Mouse (Mus musculus): ENCODE results near the gene Ech1. TPM values are rescaled to one million over a fixed set of nuclear protein-coding genes. Genes with fewer than 3 reads are reported as not detected.

The Ech1 gene
- total RNA-seq, 2 experiments from 2014 or later: 327 to 392 TPM

Other genes starting within 250 kb of the Ech1 start
- 10 to 100 TPM; 56.0 to 59.0 TPM for gene Samd4b, start 227.1 kb upstream of the Ech1 start, total RNA-seq (2021)
- gene Pak4, start 227.0 kb upstream of the Ech1 start, total RNA-seq (2021): 10 to 100 TPM; 32.0 to 36.6 TPM
- not detected for gene Acp7, start 193.9 kb upstream of the Ech1 start, total RNA-seq (2021)
- gene Fbxo27, start 132.4 kb upstream of the Ech1 start, total RNA-seq (2021): 1 to 10 TPM; 2.8 to 4.6 TPM
- 10 to 100 TPM; 10.1 to 10.6 TPM for gene Fbxo17, start 108.4 kb upstream of the Ech1 start, total RNA-seq (2021)
- 10 to 100 TPM; 59.7 to 63.5 TPM for gene Mrps12, start 83.4 kb upstream of the Ech1 start, total RNA-seq (2021)
- gene Sars2, start 83.2 kb upstream of the Ech1 start, total RNA-seq (2021): 10 to 100 TPM; 25.0 to 27.0 TPM
- gene Ccer2, start 69.0 kb upstream of the Ech1 start, total RNA-seq (2021): not detected
- 10 to 100 TPM; 62.8 to 66.2 TPM for gene Sirt2, start 58.5 kb upstream of the Ech1 start, total RNA-seq (2021)
- 10 to 100 TPM; 24.6 to 27.3 TPM for gene Nfkbib, start 57.7 kb upstream of the Ech1 start, total RNA-seq (2021)
- gene Rinl, start 36.2 kb upstream of the Ech1 start, total RNA-seq (2021): 1 to 10 TPM; 2.2 to 4.2 TPM
- 100 to 1,000 TPM; 722 to 725 TPM for gene Hnrnpl, start 16.7 kb upstream of the Ech1 start, total RNA-seq (2021)
- 10 to 100 TPM; 29.2 to 33.2 TPM for gene Lgals4, start 8.6 kb downstream of the Ech1 start, total RNA-seq (2021)
- gene Lgals7, start 38.6 kb downstream of the Ech1 start, total RNA-seq (2021): 1 to 10 TPM; 3.9 TPM
- gene Capn12, start 56.2 kb downstream of the Ech1 start, total RNA-seq (2021): under 1 TPM; 0.11 to 0.17 TPM
- gene Actn4, start 137.1 kb downstream of the Ech1 start, total RNA-seq (2021): 100 to 1,000 TPM; 220 to 242 TPM
- gene Eif3k, start 156.6 kb downstream of the Ech1 start, total RNA-seq (2021): 100 to 1,000 TPM; 308 to 312 TPM
- 1 to 10 TPM; 2.5 to 3.6 TPM for gene Map4k1, start 156.8 kb downstream of the Ech1 start, total RNA-seq (2021)